Mouse (Mus musculus) embryonic facial prominence, embryonic 15.5 days (tissue): ENCODE results near the gene Ldb2. TPM values are rescaled to one million over a fixed set of nuclear protein-coding genes. Genes with fewer than 3 reads are reported as not detected.

Source experiments
- ATAC-seq: fragments of 200-750 bp; cut with Nextera tagmentation; 2 replicates; pipeline ENCODE4 v1.8.0; 2017; ENCODE audit warnings: low read depth, moderate TSS enrichment; ENCODE audit not compliant: insufficient number of reproducible peaks, low FRiP score, low TSS enrichment
- H3K27ac ChIP-seq: fragments of 300-500 bp; sonication (generic); replicated peaks from 2 replicates; pipeline ENCODE4 v1.5.1; 2015; ENCODE audit warnings: mild to moderate bottlenecking, inconsistent platforms
- H3K27me3 ChIP-seq: fragments of 300-500 bp; sonication (generic); 2 replicates; pipeline ENCODE4 v1.6.1; 2015; ENCODE audit warnings: inconsistent platforms
- H3K36me3 ChIP-seq: fragments of 300-500 bp; sonication (generic); 2 replicates; pipeline ENCODE4 v1.6.1; 2015; ENCODE audit warnings: mild to moderate bottlenecking, inconsistent platforms
- H3K4me1 ChIP-seq: fragments of 300-500 bp; sonication (generic); 2 replicates; pipeline ENCODE4 v1.6.1; 2015; ENCODE audit warnings: inconsistent platforms
- H3K4me2 ChIP-seq: fragments of 300-500 bp; sonication (generic); replicated peaks from 2 replicates; pipeline ENCODE4 v1.6.1; 2015; ENCODE audit warnings: mild to moderate bottlenecking, inconsistent platforms
- H3K4me3 ChIP-seq: fragments of 300-500 bp; sonication (generic); replicated peaks from 2 replicates; pipeline ENCODE4 v1.5.1; 2015; ENCODE audit warnings: mild to moderate bottlenecking, inconsistent platforms
- H3K9ac ChIP-seq: fragments of 300-500 bp; sonication (generic); 2 replicates; pipeline ENCODE4 v1.6.1; 2015; ENCODE audit warnings: inconsistent platforms
- H3K9me3 ChIP-seq: fragments of 300-500 bp; sonication (generic); replicated peaks from 2 replicates; pipeline ENCODE4 v1.6.1; 2016; ENCODE audit warnings: inconsistent platforms
- WGBS: fragments of 180-500 bp; shearing (Covaris S2); methylation state at CpG from one replicate; pipeline ENCODE4 v1.1.7; 2015; 5-methylcytosine and 5-hydroxymethylcytosine counted together
- polyA plus RNA-seq: library from polyadenylated mRNA; unstranded; fragments of >200 nt; fragmentation: Nextera tagmentation; extraction: Ambion mirVana; gene quantifications from 2 replicates; pipeline ENCODE4 v1.2.1, GENCODE M21; 2015

The Ldb2 gene
- polyA plus RNA-seq, 1 experiment from 2014 or later: 45.6 TPM

DNA sequence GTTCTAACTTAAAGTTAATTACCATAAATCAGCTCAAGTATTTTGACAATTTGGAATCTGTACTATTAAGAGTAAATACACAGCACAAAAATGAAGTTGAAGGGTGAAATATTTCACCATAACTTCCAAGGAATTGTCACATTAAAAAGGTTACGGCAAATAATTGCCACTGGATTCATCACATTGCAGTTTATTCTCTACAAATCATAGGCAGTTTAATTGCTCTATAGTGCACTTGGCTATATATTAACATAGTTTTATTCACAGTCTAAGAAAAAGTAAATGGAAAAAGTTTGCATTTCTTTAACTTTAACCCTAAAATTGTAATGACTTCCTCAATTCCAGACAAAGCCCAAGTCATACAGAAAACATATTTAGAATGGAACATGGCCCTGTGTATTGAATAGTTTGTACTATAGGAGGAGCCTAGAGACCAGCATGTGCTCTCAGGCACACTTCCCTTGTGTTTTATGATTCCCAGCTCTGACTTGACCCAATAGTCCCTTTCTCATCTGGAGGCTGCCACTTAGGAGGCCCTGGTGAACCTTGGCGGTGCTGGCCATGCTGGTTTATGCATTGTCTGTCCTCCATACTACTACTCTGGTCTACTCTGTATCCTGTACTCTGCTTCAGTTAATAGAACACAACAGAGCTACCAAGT lies 255.9 kb downstream of the Ldb2 start:
- no peaks in the 10 kb centered on the region for H3K36me3 ChIP-seq
- no peak for ATAC-seq
- no peaks in the 10 kb centered on the region for H3K4me1 ChIP-seq
- 85% methylated on average over 2 of the region's 2 CpGs for WGBS
- no peak overlapping the region for H3K9ac ChIP-seq
- H3K27me3 ChIP-seq: no peaks in the 10 kb centered on the region
- H3K27ac ChIP-seq: no peak overlapping the region
- H3K4me2 ChIP-seq: no peak overlapping the region
- H3K9me3 ChIP-seq: no peaks in the 10 kb centered on the region
- H3K4me3 ChIP-seq: no peak overlapping the region

DNA sequence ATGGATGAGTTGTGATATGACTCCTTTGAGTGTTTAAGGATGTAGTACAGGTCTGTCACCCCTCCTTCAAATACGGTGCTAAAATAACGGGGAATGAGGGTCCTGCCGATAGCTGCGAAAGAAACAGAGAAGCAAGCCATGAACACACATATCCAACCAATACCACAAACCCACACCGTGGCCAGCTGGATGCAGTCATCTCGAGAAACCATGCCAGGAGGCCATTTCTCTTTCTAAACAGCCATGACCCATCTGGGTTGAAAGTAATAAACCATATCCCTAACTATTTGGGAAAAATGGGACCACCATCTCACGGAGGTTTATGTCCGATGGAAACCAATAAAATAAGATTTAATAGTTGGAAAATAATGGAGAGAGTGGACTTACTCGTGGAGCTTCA lies 257.7 kb downstream of the Ldb2 start:
- H3K4me1 ChIP-seq: no peaks in the 10 kb centered on the region
- H3K36me3 ChIP-seq: no peaks in the 10 kb centered on the region
- no peak for ATAC-seq
- H3K27ac ChIP-seq: no peak overlapping the region
- H3K9me3 ChIP-seq: no peaks in the 10 kb centered on the region
- no peak overlapping the region for H3K4me2 ChIP-seq
- no peak overlapping the region for H3K9ac ChIP-seq
- H3K27me3 ChIP-seq: no peaks in the 10 kb centered on the region
- WGBS: 89% methylated on average over 9 of the region's 9 CpGs
- no peak overlapping the region for H3K4me3 ChIP-seq

DNA sequence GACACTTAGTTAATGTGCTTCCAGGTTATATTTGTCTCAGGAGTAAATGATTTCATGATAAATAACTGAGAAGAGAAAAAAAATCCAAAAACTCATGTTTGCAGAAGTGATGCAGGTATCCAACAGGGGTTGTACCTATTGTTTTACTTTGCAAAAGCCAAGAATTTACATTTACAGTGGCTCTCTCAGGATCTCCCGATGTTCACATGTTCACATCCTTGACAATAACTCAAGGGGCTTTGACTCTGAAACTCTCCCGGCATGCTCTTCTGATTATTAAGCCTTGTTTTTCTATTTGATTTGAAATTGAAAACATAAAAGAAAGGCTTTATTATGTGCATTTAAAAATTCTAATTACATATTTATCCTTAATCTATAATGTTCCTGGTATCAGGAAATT lies 260.8 kb downstream of the Ldb2 start:
- WGBS: 48% methylated on average over 2 of the region's 2 CpGs
- Histone ChIP-seq H3K9me3 (no peaks in the 10 kb centered on the region), H3K9ac (no peak overlapping the region), H3K4me1 (no peaks in the 10 kb centered on the region), H3K27ac (no peak overlapping the region), H3K4me2 (no peak overlapping the region), H3K27me3 (no peaks in the 10 kb centered on the region), H3K4me3 (no peak overlapping the region), H3K36me3 (no peaks in the 10 kb centered on the region)
- ATAC-seq: no peak

DNA sequence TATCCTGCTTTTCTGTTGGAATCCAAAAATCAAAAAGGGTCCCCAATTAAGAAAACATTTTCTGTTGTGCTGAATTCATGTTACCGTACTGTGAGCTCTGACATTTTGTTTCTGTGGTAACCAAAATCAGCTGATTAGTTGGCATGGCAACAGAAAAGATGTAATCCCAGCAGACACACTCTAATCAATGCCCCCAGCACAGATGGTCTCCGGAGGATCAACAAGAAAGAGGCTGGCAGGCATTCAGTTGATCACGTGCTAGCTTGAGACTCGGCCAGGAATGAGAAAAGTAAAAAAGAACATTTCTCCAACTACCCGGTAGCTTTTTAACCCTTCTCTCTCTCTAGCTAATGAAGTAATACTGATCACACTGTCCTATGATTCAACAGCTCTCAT lies 261.5 kb downstream of the Ldb2 start:
- Histone ChIP-seq H3K36me3 (no peaks in the 10 kb centered on the region), H3K4me3 (no peak overlapping the region), H3K9me3 (no peaks in the 10 kb centered on the region), H3K27me3 (no peaks in the 10 kb centered on the region), H3K4me2 (no peak overlapping the region), H3K4me1 (no peaks in the 10 kb centered on the region), H3K9ac (no peak overlapping the region), H3K27ac (no peak overlapping the region)
- ATAC-seq: peak; percentile 73
- WGBS: 7% methylated on average over 5 of the region's 5 CpGs

DNA sequence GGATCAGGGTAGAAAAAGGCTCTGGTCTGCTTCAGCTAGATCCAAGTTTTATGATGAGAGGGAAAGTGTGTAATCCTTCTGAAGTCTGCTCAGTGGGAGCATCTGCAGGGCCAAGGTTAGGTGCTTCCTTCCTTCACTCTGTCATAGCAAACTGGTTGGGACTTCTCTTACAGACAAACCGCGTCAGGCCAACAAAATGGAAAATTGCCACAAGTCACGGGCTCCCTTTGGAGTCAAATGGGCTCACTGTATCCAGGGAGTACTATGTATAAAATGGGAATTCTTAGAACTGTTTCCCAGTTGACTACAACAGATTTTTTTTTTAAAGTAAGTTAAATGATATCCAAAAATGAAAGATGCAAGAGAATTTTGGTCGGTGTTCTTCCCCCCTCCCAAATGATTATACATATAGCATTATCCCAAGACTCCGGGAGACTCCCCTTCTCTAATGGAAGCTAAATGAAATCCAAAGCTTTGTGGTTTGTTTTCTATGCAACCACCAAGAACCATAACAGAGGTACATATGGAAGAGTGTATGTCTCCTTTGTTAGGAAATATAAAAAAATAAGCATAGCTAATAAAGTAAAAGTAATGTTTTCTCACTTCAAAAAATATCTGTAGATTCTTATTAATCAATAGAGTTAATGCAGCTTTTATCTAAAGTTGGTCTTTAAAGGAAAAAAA lies 262.0 kb downstream of the Ldb2 start:
- H3K9me3 ChIP-seq: no peaks in the 10 kb centered on the region
- H3K27me3 ChIP-seq: no peaks in the 10 kb centered on the region
- ATAC-seq: no peak
- 55% methylated on average over 5 of the region's 5 CpGs for WGBS
- no peak overlapping the region for H3K9ac ChIP-seq
- no peak overlapping the region for H3K4me2 ChIP-seq
- H3K36me3 ChIP-seq: no peaks in the 10 kb centered on the region
- H3K4me1 ChIP-seq: no peaks in the 10 kb centered on the region
- H3K4me3 ChIP-seq: no peak overlapping the region
- H3K27ac ChIP-seq: no peak overlapping the region

DNA sequence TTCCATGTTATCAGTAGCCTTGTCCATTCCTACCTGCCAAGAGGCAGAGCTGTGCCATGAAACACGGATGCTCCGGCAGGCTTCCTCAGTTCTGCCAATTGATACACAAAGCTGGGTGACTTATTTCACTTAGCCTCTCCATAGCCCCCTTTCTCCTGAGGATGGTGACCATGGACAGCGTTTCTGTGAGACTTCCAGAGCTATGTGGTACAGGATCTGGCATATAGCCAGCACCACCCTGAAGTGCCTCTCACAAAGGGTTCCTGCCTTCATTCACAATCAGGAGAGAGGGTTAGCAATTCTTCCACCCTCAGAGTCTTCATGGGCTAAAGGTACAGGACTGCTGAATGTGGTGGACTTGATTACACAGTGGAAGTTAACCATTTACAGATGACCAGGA lies 270.0 kb downstream of the Ldb2 start:
- Histone ChIP-seq H3K4me2 (no peak overlapping the region), H3K27ac (no peak overlapping the region), H3K27me3 (no peaks in the 10 kb centered on the region), H3K4me3 (no peak overlapping the region), H3K36me3 (no peaks in the 10 kb centered on the region), H3K9ac (no peak overlapping the region), H3K4me1 (no peaks in the 10 kb centered on the region), H3K9me3 (no peaks in the 10 kb centered on the region)
- 62% methylated on average over 3 of the region's 3 CpGs for WGBS
- ATAC-seq: no peak

DNA sequence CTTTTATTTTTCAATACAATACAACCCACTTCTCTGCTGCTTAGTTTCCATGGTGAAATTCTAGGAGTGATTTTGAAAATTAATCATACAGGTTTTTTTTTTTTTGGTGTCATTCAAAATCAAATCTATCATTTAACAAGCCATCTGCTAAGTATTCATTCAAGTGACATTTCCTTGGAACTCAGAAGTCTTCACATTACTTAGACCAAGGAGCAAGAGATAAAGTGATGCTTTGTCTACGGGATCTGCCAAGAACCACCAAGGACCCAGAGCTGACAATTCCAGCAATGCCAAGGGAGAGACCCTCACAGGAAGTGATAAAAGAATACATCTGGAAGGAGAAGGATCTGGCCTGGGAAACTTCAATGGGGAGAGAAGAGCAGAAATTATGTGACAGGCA lies 270.5 kb downstream of the Ldb2 start:
- no peak overlapping the region for H3K9ac ChIP-seq

DNA sequence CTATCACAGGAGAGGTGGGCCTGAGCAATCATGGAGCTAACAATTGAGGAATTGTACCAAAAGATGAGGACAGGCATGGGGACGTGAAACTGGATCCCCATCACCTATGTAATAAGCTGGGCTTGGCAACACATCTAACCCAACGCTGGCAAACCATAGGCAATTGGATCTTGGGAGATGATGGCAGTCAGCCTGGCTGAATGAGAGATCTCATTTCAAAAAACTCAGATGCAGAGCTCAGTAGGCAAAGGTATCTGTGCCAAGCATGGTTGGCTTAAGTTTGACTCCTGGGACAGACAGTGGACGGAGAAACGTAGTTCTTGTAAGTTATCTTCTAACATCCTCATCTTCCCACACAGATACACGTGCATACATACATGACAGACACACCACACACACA lies 294.3 kb downstream of the Ldb2 start:
- no peak overlapping the region for H3K4me2 ChIP-seq
- no peaks in the 10 kb centered on the region for H3K36me3 ChIP-seq
- no peaks in the 10 kb centered on the region for H3K9me3 ChIP-seq
- H3K27me3 ChIP-seq: no peaks in the 10 kb centered on the region
- no peak overlapping the region for H3K9ac ChIP-seq
- 0 out of 2 replicates have a peak, but pooled peaks cover 4% of the 10 kb centered on the region for H3K4me1 ChIP-seq
- no peak overlapping the region for H3K4me3 ChIP-seq
- no peak overlapping the region for H3K27ac ChIP-seq
- WGBS: 74% methylated on average over 5 of the region's 5 CpGs
- no peak for ATAC-seq

More for the DNA sequence above, 270.5 kb downstream of the Ldb2 start:
- no peak for ATAC-seq
- Histone ChIP-seq H3K4me3 (no peak overlapping the region), H3K4me1 (no peaks in the 10 kb centered on the region), H3K27ac (no peak overlapping the region), H3K4me2 (no peak overlapping the region), H3K9me3 (no peaks in the 10 kb centered on the region), H3K27me3 (no peaks in the 10 kb centered on the region), H3K36me3 (no peaks in the 10 kb centered on the region)
- WGBS: 78% methylated on average over 1 of the region's 1 CpGs

DNA sequence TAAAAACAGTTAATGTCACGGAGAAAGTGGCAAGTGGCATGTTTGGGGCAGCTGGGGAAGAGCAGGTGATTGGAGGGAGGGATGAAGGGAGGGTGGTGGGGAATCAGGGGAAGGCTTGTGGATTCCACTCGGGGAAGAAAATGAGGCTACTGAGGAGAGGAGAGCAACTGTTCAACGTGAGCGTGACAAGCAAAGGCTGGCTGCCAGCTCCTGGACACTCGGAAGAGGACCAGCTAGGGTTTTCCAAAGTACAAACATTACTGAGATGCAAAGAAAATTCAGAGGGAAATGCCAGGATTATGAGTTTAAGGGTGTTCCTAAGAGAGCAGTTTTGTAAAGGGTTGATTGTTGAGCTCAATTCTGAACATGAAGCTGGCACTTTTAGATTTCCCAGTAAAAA lies 294.7 kb downstream of the Ldb2 start:
- H3K36me3 ChIP-seq: no peaks in the 10 kb centered on the region
- H3K27me3 ChIP-seq: no peaks in the 10 kb centered on the region
- H3K9ac ChIP-seq: no peak overlapping the region
- 0 out of 2 replicates have a peak, but pooled peaks cover 4% of the 10 kb centered on the region for H3K4me1 ChIP-seq
- no peak overlapping the region for H3K27ac ChIP-seq
- ATAC-seq: no peak
- no peak overlapping the region for H3K4me2 ChIP-seq
- 45% methylated on average over 5 of the region's 5 CpGs for WGBS
- no peaks in the 10 kb centered on the region for H3K9me3 ChIP-seq
- H3K4me3 ChIP-seq: no peak overlapping the region

DNA sequence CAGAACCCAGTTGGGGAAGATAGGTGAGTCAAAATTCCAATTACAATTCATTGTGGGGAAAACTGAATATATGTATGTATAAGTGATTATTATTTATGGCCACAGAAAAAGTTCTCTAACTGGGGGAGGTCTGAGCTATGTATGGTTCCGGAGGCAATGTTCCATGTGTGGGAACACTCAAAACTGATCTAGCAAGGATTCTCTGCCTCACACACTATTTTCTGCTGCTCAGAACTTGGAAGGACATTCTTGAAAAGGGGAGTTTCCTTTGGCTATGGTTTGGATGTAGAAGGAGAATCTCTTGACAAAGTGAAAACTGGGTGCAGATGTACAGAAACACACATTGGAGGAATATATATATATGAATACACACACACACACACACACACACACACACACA lies 301.3 kb downstream of the Ldb2 start:
- ATAC-seq: no peak
- 79% methylated on average over 1 of the region's 1 CpGs for WGBS
- Histone ChIP-seq H3K4me2 (no peak overlapping the region), H3K27me3 (no peaks in the 10 kb centered on the region), H3K4me1 (no peaks in the 10 kb centered on the region), H3K9me3 (no peaks in the 10 kb centered on the region), H3K9ac (no peak overlapping the region), H3K4me3 (no peak overlapping the region), H3K27ac (no peak overlapping the region), H3K36me3 (no peaks in the 10 kb centered on the region)

DNA sequence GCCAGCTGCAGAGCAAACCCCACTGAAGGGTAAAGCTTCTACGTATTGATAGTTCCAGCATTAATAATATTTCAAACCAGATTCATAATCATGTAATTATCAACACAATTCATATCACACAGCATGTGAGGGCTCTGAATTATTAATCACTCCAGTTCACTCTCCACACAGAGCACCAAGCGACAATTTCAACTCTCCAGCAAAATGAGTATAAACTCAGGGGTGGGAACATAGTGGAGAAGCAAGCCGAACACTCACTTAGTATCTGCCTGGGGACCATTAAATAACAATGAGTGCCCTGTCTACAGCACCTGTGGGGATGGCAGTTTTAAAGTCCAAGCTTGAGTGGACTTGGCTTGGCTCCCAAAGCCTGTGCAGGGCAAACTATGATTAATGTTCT lies 302.6 kb downstream of the Ldb2 start:
- WGBS: 85% methylated on average over 3 of the region's 3 CpGs
- ATAC-seq: no peak

DNA sequence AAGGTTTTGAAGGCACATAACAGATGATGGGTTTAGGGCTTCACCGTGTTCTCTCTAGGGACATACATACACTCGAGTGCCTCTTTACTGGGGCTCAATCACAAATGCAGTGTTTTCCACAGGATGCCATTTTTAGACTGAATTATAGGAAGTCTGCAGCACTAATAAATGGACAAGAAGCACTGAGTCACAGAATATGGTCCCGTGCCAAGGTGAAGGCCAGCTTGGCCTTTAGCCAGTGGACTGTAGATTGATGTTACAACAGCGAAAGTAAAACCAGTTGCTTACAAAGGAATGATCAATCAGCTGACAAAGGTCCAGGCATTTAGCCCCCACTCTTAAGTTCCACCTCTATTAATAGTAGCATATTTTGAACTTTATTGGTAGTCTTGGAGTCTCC lies 304.4 kb downstream of the Ldb2 start:
- ATAC-seq: no peak
- no peak overlapping the region for H3K4me2 ChIP-seq
- H3K4me1 ChIP-seq: no peaks in the 10 kb centered on the region
- H3K27me3 ChIP-seq: no peaks in the 10 kb centered on the region
- H3K9ac ChIP-seq: no peak overlapping the region
- WGBS: 85% methylated on average over 4 of the region's 4 CpGs
- H3K27ac ChIP-seq: no peak overlapping the region
- no peaks in the 10 kb centered on the region for H3K9me3 ChIP-seq
- H3K36me3 ChIP-seq: no peaks in the 10 kb centered on the region
- H3K4me3 ChIP-seq: no peak overlapping the region

More for the DNA sequence above, 302.6 kb downstream of the Ldb2 start:
- no peak overlapping the region for H3K4me2 ChIP-seq
- H3K27ac ChIP-seq: no peak overlapping the region
- H3K9me3 ChIP-seq: no peaks in the 10 kb centered on the region
- no peaks in the 10 kb centered on the region for H3K27me3 ChIP-seq
- H3K36me3 ChIP-seq: no peaks in the 10 kb centered on the region
- no peak overlapping the region for H3K4me3 ChIP-seq
- H3K9ac ChIP-seq: no peak overlapping the region
- no peaks in the 10 kb centered on the region for H3K4me1 ChIP-seq
